Mouse (Mus musculus): ENCODE results near the gene Sorcs2. TPM values are rescaled to one million over a fixed set of nuclear protein-coding genes. Genes with fewer than 3 reads are reported as not detected.

Sorcs2 gene
- 11.7 and 12.6 TPM in 2 replicates for polyA plus RNA-seq (2015; fragmentation: Nextera tagmentation; extraction: Ambion mirVana)

DNA sequence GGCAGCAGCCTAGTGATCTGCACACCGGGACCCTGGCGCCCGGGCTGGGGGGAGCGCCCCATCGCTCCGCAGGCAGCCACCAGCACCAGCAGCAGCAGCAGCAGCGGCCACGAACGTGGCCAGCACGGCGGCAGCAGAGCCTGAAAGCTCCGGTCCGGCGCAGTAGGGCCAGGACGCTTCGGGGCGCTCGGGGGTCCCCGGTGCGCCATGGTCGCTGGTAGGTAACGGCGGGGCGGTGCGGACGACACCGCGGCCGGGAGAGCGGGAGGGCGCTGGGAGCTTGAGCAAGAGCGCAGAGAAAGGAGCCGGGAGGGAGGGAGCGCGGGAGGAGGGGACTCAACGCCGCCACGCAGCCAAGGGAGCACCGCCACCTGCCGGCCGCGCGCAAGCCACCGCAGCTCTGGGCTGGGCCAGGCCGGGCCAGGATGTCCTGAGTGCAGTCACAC, at the start of gene Sorcs2:
Sorcs2 (minus strand) TSS at position 303 of the 446 bp plus-strand sequence.
- Histone ChIP-seq H3K9me3 (no peaks in the 10 kb centered on the region), H3K36me3 (no peaks in the 10 kb centered on the region), H3K27me3 (peaks cover 42% of the 10 kb centered on the region), H3K27ac (peak within 1 kb of the TSS; percentile 71), H3K4me1 (replicated peaks) (peaks cover 51% of the 10 kb centered on the region), H3K9ac (peak within 1 kb of the TSS; percentile 93), H3K4me3 (peak within 1 kb of the TSS; percentile 76), H3K4me2 (peak within 1 kb of the TSS; percentile 95)
- ATAC-seq (ENCODE audit: low FRiP score), result peak; percentile 77
- 0% methylated on average over 44 of the region's 45 CpGs for WGBS

DNA sequence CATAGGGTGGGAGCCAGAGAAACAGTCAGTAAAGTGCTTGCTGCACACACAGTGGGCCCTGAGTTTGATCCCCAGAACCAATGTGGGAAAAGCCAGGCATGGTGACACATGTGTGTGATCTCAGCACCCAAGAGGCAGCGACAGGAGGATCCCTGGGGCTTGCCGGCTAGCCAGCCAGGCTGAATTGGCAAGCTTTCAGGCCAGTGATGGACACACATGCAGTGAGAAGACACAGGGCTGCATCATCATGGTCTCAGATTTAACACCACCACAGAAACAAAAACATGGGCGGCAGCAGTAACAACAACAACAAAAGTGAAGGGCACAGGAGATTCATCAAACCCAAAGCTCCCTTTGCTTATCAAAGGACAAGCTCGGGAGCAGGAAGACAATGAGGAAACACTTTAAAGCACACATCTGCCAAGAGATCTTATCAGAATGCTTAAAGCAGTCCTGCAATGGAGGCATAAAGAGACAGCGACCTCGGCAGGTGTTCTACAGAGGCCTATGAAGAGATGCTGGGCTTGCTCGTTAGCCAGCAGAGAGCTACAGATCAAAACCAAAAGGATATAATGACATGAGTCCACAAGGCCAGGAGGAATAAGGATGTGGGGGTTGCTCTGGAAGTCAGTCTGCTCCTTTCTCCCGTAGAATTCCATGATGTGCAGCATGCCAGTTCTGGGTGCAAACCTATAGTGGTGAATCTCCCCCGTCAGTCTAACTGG, 48.4 kb upstream of the Sorcs2 start:
- H3K9me3 ChIP-seq, result no peaks in the 10 kb centered on the region
- no peak overlapping the region for H3K27ac ChIP-seq
- H3K36me3 ChIP-seq, result no peaks in the 10 kb centered on the region
- peaks cover 7% of the 10 kb centered on the region; the same call in 1 of the 2 replicates for H3K27me3 ChIP-seq
- peaks cover 16% of the 10 kb centered on the region for H3K4me1 ChIP-seq (replicated peaks)
- ATAC-seq (ENCODE audit: low FRiP score), result no peak
- no peak overlapping the region for H3K4me2 ChIP-seq
- 39% methylated on average over 9 of the region's 9 CpGs for WGBS
- H3K4me3 ChIP-seq, result no peak overlapping the region
- H3K9ac ChIP-seq, result no peak overlapping the region

DNA sequence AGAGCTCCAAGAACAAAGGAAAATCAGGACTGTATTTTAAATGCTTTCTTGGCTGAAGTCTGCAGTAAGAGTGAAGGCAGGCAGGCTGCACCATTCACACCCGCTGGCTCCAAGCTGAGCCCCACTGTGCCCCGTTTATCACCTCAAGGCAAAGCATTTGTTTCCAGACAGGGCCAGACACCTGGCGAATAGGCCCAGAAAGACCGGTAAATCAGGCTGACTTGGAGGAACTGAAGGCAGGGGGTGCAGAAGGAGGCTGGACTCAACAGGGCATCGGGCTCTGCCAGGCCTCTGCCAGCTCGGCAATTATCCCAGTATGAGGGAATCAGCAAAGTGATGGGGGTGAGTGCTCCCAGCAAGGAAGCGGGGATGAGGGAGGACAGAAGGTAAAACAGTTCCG, 47.1 kb upstream of the Sorcs2 start:
- H3K4me3 ChIP-seq, result no peak overlapping the region
- H3K9ac ChIP-seq, result no peak overlapping the region; the same call in 1 of the 2 replicates
- H3K9me3 ChIP-seq, result no peaks in the 10 kb centered on the region
- peaks cover 7% of the 10 kb centered on the region; the same call in 1 of the 2 replicates for H3K27me3 ChIP-seq
- no peak overlapping the region for H3K27ac ChIP-seq
- ATAC-seq (ENCODE audit: low FRiP score), result no peak
- H3K4me1 ChIP-seq (replicated peaks), result peaks cover 16% of the 10 kb centered on the region
- WGBS, result 31% methylated on average over 8 of the region's 8 CpGs
- H3K36me3 ChIP-seq, result no peaks in the 10 kb centered on the region
- no peak overlapping the region for H3K4me2 ChIP-seq

DNA sequence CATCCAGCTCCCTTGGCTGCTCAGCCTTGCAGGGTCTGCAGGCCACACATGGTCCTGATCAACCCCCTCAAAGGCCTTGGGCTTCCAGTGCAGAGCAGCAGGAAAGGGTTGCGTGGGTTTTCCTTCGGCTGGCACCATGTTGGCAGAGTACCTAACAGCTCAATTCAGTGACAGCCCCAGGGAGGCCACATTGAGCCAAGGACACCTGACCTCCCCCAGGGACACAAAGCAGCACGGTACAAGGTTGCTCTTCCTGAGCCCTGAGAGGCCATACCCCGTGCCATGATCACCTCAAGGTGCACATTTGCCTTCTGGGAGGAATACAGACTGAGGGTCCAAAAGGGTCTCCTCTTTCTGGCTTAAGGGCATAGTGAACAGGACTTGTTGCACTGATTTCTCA, 46.7 kb upstream of the Sorcs2 start:
- peaks cover 7% of the 10 kb centered on the region; the same call in 1 of the 2 replicates for H3K27me3 ChIP-seq
- ATAC-seq (ENCODE audit: low FRiP score), result no peak

DNA sequence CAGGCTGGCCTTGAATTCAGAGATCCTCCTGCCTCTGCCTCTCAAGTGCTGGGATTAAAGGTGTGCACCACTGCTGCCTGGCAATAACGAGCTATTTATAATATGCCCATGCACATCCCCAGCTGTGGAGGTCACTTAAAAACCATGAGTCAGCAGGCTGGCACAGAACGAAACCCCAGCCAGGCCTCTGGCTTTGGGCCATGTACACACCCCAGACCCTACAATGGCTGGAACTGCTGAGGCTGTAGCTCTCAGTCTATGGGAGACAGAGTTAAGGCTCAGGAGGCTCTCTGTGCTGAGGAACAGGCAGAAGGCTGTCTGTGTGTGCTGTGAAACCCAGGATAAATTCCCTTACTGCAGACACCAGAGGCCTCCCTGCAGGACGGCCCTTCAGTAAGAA, 42.8 kb upstream of the Sorcs2 start:
- Histone ChIP-seq H3K4me3 (no peak overlapping the region), H3K9me3 (no peaks in the 10 kb centered on the region), H3K36me3 (no peaks in the 10 kb centered on the region), H3K27me3 (peaks cover 5% of the 10 kb centered on the region; the same call in 1 of the 2 replicates), H3K9ac (no peak overlapping the region), H3K4me2 (no peak overlapping the region), H3K27ac (no peak overlapping the region), H3K4me1 (replicated peaks) (peaks cover 12% of the 10 kb centered on the region)
- no peak for ATAC-seq (ENCODE audit: low FRiP score)
- 68% methylated on average over 3 of the region's 3 CpGs for WGBS

More for the DNA sequence above, 46.7 kb upstream of the Sorcs2 start:
- H3K4me1 ChIP-seq (replicated peaks), result peaks cover 16% of the 10 kb centered on the region
- WGBS, result 60% methylated on average over 4 of the region's 4 CpGs
- no peak overlapping the region for H3K9ac ChIP-seq
- H3K36me3 ChIP-seq, result no peaks in the 10 kb centered on the region
- no peak overlapping the region for H3K27ac ChIP-seq
- no peaks in the 10 kb centered on the region for H3K9me3 ChIP-seq
- H3K4me3 ChIP-seq, result no peak overlapping the region
- H3K4me2 ChIP-seq, result no peak overlapping the region

DNA sequence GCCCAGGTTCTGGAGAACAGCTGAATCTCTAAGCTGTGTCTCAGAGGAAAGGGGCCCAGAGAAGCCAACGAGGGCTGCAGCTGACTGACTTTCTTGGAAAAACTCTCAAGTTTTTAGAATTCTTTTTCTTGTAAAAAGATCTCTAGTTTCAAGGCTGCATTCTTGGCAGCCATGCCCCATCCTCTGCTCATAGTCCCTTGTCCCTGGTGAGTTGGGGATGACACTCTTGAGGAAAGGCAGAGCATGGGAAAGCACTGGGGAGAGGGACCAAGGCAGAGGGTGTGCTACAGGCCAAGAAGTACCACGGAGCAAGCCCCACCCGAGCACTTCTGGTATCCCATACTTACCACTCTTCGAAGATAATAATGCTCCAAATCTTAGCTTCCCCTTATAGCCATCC, 38.9 kb upstream of the Sorcs2 start:
- Histone ChIP-seq H3K36me3 (no peaks in the 10 kb centered on the region), H3K27ac (no peak overlapping the region), H3K9me3 (no peaks in the 10 kb centered on the region), H3K4me1 (replicated peaks) (peaks cover 15% of the 10 kb centered on the region), H3K27me3 (no peaks in the 10 kb centered on the region), H3K4me2 (no peak overlapping the region), H3K9ac (no peak overlapping the region), H3K4me3 (no peak overlapping the region)
- ATAC-seq (ENCODE audit: low FRiP score), result no peak
- 81% methylated on average over 4 of the region's 4 CpGs for WGBS

DNA sequence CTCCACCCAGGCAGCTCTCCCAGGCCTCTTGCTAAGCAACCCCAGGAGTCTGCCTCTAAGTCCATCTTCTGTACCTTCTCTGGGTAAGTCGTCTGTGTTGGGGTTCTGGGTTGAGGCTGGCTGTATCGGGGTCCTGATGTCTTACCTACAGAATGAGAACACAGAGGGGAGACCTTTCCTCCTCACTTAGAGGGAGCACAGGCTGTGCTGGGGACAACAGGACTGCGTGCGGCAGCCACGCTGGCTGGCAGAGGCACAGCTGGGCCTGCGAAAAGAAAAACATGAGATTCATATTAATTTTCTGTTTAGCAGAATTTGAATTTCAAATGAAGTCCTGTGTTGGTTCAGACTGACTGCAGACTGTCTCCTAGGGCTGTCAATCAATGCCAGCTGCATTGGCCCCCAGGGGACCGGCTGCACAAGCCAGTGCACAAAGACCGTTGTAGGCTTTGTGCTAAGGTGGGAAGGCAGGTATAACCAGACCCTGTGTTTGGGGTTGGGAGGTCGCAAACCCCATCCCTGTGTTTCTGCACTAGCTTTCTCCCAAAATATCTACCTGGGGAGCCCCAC, 36.5 kb upstream of the Sorcs2 start:
- WGBS, result 42% methylated on average over 9 of the region's 9 CpGs
- Histone ChIP-seq H3K36me3 (no peaks in the 10 kb centered on the region), H3K4me1 (replicated peaks) (peaks cover 33% of the 10 kb centered on the region), H3K4me2 (no peak overlapping the region), H3K9ac (0 out of 2 replicates have a peak overlapping the region, but pooled peaks have one; percentile 1), H3K27ac (peak overlapping the region; percentile 71), H3K9me3 (no peaks in the 10 kb centered on the region), H3K4me3 (no peak overlapping the region), H3K27me3 (no peaks in the 10 kb centered on the region)
- peak; percentile 82 for ATAC-seq (ENCODE audit: low FRiP score)

DNA sequence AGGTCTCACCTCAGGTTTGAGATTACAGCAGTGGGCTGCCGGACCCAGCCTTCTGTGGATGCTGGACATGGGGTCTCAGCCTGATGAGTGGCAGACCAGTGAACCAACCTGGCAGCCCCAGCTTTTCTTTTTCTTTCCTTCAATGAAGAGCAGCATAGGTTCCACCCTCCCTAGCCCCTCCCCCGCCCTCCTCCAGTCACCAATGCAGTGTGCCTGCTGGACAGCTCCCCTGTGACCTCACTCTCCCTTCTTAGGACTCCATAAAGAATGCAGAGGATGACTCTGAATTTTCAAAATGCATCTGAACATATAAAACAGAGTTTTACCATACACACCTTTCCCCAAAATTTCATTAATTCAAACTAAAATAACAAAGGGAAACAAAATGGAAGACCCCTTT, 33.8 kb upstream of the Sorcs2 start:
- peaks cover 47% of the 10 kb centered on the region for H3K4me1 ChIP-seq (replicated peaks)
- no peaks in the 10 kb centered on the region for H3K9me3 ChIP-seq
- H3K36me3 ChIP-seq, result no peaks in the 10 kb centered on the region
- no peak overlapping the region for H3K9ac ChIP-seq
- H3K27me3 ChIP-seq, result no peaks in the 10 kb centered on the region
- no peak overlapping the region for H3K4me3 ChIP-seq
- H3K27ac ChIP-seq, result no peak overlapping the region
- no peak for ATAC-seq (ENCODE audit: low FRiP score)
- no peak overlapping the region for H3K4me2 ChIP-seq
- 73% methylated on average over 2 of the region's 2 CpGs for WGBS

DNA sequence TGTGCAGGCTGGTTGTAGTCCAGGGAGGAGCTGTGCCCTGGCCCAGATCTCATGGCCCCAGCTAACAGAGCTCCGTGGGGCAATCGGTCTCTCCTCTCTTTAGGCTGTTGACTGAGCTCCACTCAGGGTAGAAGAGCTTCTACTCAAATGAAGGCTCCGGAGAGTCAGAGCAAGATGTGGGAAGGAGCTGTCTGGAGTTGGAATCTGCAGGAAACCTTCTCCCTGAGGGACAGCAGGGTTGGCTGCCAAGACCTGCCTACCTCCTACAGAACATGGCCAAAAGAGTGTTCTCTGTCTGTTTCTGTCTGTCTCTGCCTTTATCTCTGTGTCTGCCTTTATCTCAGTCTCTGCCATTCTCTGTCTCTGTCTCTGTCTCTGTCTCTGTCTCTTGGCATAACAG, 31.6 kb upstream of the Sorcs2 start:
- WGBS, result 92% methylated on average over 3 of the region's 3 CpGs
- no peak overlapping the region for H3K9ac ChIP-seq
- no peak overlapping the region for H3K4me3 ChIP-seq
- H3K4me2 ChIP-seq, result no peak overlapping the region
- H3K36me3 ChIP-seq, result no peaks in the 10 kb centered on the region
- no peak overlapping the region for H3K27ac ChIP-seq
- peaks cover 41% of the 10 kb centered on the region for H3K4me1 ChIP-seq (replicated peaks)
- no peaks in the 10 kb centered on the region for H3K27me3 ChIP-seq
- no peaks in the 10 kb centered on the region for H3K9me3 ChIP-seq
- ATAC-seq (ENCODE audit: low FRiP score), result no peak

DNA sequence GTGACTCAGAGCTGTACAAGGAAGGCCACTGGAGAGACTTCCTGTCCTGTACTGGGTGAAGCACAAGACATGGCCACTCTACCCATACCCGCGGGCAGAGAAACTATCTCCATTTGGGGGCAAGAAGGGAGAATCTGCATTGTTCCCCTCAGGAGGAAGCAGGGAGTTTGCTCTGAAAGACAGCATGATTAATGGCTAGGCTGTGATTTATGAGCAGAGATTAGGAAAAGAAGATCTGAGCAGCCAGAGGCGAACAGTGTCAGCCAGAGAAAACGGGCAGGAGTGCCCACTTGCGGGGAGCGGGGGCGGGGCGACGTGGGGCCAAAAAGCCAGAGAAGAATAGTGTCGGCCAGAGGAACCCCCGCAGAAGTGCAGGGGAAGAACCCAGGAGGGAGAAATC, 29.9 kb upstream of the Sorcs2 start:
- WGBS, result 33% methylated on average over 11 of the region's 11 CpGs
- H3K36me3 ChIP-seq, result no peaks in the 10 kb centered on the region
- no peak overlapping the region for H3K4me3 ChIP-seq
- no peak overlapping the region for H3K4me2 ChIP-seq
- peak; percentile 41; the same call in 1 of the 2 replicates for ATAC-seq (ENCODE audit: low FRiP score)
- no peaks in the 10 kb centered on the region for H3K27me3 ChIP-seq
- H3K27ac ChIP-seq, result peak overlapping the region; percentile 44; the same call in 1 of the 2 replicates
- no peaks in the 10 kb centered on the region for H3K9me3 ChIP-seq
- H3K4me1 ChIP-seq (replicated peaks), result peaks cover 32% of the 10 kb centered on the region
- H3K9ac ChIP-seq, result peak overlapping the region; percentile 35; the same call in 1 of the 2 replicates

DNA sequence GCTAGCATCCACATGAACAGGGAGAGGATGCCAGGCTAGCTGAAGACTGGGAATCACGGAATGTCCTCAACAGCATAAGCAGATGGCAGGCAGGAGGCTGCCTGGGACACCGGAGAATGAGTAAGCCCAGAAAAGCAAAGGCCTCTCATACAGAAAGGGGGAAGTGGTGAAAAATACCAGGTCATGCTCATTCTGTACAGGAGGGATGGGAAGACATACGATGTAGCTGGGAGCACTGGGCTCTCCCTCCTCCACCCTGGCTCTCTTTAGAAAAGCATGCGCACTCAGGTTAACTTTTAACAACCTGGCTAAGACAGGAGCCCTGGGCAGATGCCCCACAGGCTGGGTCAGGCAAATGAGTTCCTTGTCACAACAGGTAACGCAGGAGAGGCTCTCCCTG, 28.5 kb upstream of the Sorcs2 start:
- H3K4me2 ChIP-seq, result no peak overlapping the region
- no peak overlapping the region for H3K9ac ChIP-seq
- no peaks in the 10 kb centered on the region for H3K27me3 ChIP-seq
- 80% methylated on average over 5 of the region's 5 CpGs for WGBS
- H3K36me3 ChIP-seq, result no peaks in the 10 kb centered on the region
- no peak overlapping the region for H3K27ac ChIP-seq
- no peak for ATAC-seq (ENCODE audit: low FRiP score)
- H3K4me3 ChIP-seq, result no peak overlapping the region
- peaks cover 28% of the 10 kb centered on the region for H3K4me1 ChIP-seq (replicated peaks)
- no peaks in the 10 kb centered on the region for H3K9me3 ChIP-seq

DNA sequence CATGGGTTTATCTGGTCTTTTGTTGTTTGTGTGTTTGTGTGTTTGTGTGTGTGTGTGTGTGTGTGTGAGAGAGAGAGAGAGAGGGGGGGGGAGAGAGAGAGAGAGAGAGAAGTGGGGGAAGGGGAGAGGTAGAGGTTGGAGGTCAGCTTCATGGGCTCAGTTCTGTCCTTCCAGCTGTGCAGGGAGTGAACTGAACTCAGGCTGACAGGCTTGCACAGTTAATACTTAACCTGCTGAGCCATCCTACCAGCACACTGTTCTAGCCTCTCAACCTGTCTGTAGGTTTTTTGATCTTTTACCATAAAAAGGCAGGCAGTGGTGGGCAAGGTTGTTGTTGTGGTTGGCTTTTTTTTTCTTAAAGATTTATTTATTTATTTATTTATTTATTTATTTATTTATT, 26.7 kb upstream of the Sorcs2 start:
- no peak overlapping the region for H3K4me2 ChIP-seq
- no peak overlapping the region for H3K4me3 ChIP-seq
- ATAC-seq (ENCODE audit: low FRiP score), result no peak
- no peak overlapping the region for H3K27ac ChIP-seq
- no peaks in the 10 kb centered on the region for H3K36me3 ChIP-seq
- no peaks in the 10 kb centered on the region for H3K9me3 ChIP-seq
- H3K27me3 ChIP-seq, result no peaks in the 10 kb centered on the region
- no peak overlapping the region for H3K9ac ChIP-seq
- H3K4me1 ChIP-seq (replicated peaks), result peaks cover 14% of the 10 kb centered on the region

DNA sequence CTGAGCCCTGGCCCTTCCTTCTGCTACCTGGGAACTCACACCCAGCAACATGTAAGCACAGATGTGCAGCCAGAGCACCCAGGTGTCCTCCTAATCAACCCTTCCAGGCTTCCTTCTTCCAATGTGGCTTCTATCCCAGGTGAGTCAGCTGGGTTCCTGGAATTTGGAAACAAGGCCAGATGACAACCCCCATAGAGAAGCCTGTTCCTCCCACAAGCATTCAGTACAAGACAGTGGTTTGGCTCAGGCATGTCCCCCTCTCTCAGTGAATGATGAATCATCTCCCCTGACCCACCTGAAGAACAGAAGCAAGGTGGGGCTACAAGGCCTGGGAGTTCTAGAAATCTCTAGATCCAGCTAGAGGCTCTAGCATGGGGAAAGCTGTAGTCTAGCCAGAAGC, 24.8 kb upstream of the Sorcs2 start:
- no peak overlapping the region for H3K4me2 ChIP-seq
- H3K4me3 ChIP-seq, result no peak overlapping the region
- ATAC-seq (ENCODE audit: low FRiP score), result no peak
- no peaks in the 10 kb centered on the region for H3K9me3 ChIP-seq
- H3K36me3 ChIP-seq, result no peaks in the 10 kb centered on the region
- no peak overlapping the region for H3K27ac ChIP-seq
- peaks cover 5% of the 10 kb centered on the region for H3K4me1 ChIP-seq (replicated peaks)
- H3K27me3 ChIP-seq, result no peaks in the 10 kb centered on the region
- no peak overlapping the region for H3K9ac ChIP-seq

All from hindbrain, embryonic 13.5 days (tissue).